Mouse (Mus musculus): ENCODE measurements around the gene Eci1.

GRCm38 (mm10) chr17:24394456-24394855 lies 32.0 kb upstream of the Eci1 start:
- TF ChIP-seq CTCF (IDR thresholded peaks at IDR 0.05; ENCODE audit: control insufficient read depth, insufficient read depth, insufficient read length) (no peak), MAX (IDR thresholded peaks at IDR 0.05) (no peak), MYOG (IDR thresholded peaks at IDR 0.05; ENCODE audit: control insufficient read depth, extremely low read depth, insufficient read length) (no peak), CEBPB (IDR thresholded peaks at IDR 0.05; ENCODE audit: low read depth) (no peak), USF1 (IDR thresholded peaks at IDR 0.05; ENCODE audit: low read depth) (no peak), MYOD1 (IDR thresholded peaks at IDR 0.05; ENCODE audit: control insufficient read depth, insufficient read length, low read depth) (no peak), FOSL1 (IDR thresholded peaks at IDR 0.05; ENCODE audit: insufficient read depth, low read length, poor library complexity, severe bottlenecking) (no peak)
